Mouse (Mus musculus): ENCODE results near the gene Gm10277.

DNA sequence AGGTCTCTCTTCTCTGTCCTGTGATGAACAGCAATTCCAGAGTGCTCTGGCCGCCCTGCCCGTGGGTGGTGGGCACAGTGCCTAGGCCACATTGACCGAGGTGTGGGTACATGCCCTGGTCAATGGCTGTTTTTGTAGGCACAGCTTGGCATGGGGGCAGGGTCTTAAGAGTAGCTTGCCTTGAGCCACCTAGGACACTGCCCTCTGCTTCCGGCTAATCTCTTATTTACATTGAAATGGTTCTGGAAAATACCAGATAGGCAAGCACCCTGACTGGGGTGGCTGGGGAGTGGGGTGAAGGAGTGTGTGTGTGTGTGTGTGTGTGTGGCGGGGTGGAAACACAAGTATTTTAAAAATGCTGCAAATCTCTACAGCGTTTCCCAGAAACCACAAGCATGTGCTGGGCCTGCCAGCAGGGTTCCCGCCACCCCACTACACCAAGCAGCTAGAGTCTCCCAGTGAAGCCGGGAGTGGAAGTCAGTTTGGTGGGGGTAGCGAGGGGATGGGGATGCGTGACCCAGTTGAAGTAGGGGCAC, 4.3 kb downstream of the Gm10277 start:
- TF ChIP-seq POLR2A (IDR thresholded peaks at IDR 0.05; ENCODE audit: low read depth, low read length) (no peak), CTCF (conservative IDR thresholded peaks at IDR 0.05; ENCODE audit: insufficient read depth, insufficient read length, low read depth, low read length) (no peak)

Data from kidney, adult 2 months (tissue).